Mouse (Mus musculus) heart, adult 2 months (tissue): ENCODE results near the gene C1s1.
"Not testable (repeated sequence)": the region's sequence is repeated elsewhere in the genome, so short reads cannot be mapped to it uniquely, and the experiment has no call there.

Experiments used
- CTCF ChIP-seq: fragments of 200-600 bp; IDR thresholded peaks from 2 replicates; pipeline ENCODE4 v1.8.1; 2022; ENCODE audit warnings: antibody characterized with exemption, mild to moderate bottlenecking, moderate library complexity
- EP300 ChIP-seq: fragments of 200-500 bp; IDR thresholded peaks from 2 replicates; pipeline ENCODE4 v1.6.1; 2011; ENCODE audit warnings: low read depth, low read length, control low read depth; ENCODE audit not compliant: insufficient read depth

GRCm38 (mm10) chr6:124517733-124518132 is 24.4 kb downstream of the C1s1 start:
- not testable (repeated sequence) for TF ChIP-seq EP300, CTCF
